Mouse (Mus musculus): ENCODE measurements around the gene H2afj. TPM values are rescaled to one million over a fixed set of nuclear protein-coding genes. Genes with fewer than 3 reads are reported as not detected.

H2afj gene
- polyA plus RNA-seq, 1 experiment, result 209 TPM

DNA sequence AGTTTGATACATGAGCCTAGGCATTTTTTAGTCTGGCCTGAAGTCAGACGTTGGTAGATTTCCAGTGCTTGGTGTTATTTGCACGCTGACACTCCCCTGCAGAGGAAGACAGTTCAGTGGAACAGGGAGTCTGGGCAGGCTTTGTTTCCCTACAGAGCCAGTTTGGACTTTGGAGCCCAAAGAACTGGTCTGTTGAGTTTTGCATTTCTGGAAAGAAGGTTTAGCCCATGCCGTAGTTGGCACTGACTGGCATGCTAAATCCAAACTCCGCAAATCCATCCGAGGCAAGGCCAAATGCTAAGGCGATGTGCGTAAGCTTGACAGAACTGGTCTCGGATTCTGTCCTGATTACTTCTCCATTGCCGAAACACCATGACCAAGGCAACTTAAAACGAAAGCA is 3.2 kb downstream of the H2afj start:
- no peaks in the 10 kb centered on the region for H3K9me3 ChIP-seq (ENCODE audit: control insufficient read depth, low read length)
- H3K36me3 ChIP-seq (ENCODE audit: control insufficient read depth), result peaks cover 70% of the 10 kb centered on the region
- TF ChIP-seq TAL1 (IDR thresholded peaks at IDR 0.05; ENCODE audit: low read length) (no peak), GATA1 (IDR thresholded peaks at IDR 0.05; ENCODE audit: low read length) (no peak)
- no peaks in the 10 kb centered on the region for H3K27me3 ChIP-seq (ENCODE audit: control insufficient read depth)
- no peak overlapping the region for H3K4me3 ChIP-seq (replicated peaks)
- peaks cover 43% of the 10 kb centered on the region for H3K4me1 ChIP-seq (ENCODE audit: control insufficient read depth)

- H3K27me3 ChIP-seq (ENCODE audit: control insufficient read depth), result no peaks in the 10 kb centered on the region
- H3K4me1 ChIP-seq (ENCODE audit: control insufficient read depth), result peaks cover 25% of the 10 kb centered on the region
- no peak overlapping the region for H3K4me3 ChIP-seq (replicated peaks)
- no peaks in the 10 kb centered on the region for H3K9me3 ChIP-seq (ENCODE audit: control insufficient read depth, low read length)
- TF ChIP-seq GATA1 (IDR thresholded peaks at IDR 0.05; ENCODE audit: low read length) (no peak), TAL1 (IDR thresholded peaks at IDR 0.05; ENCODE audit: low read length) (no peak)
- H3K36me3 ChIP-seq (ENCODE audit: control insufficient read depth), result peaks cover 86% of the 10 kb centered on the region
These were observed 5.1 kb downstream of the H2afj start for GRCm38 (mm10) chr6:136813117-136813516.

DNA sequence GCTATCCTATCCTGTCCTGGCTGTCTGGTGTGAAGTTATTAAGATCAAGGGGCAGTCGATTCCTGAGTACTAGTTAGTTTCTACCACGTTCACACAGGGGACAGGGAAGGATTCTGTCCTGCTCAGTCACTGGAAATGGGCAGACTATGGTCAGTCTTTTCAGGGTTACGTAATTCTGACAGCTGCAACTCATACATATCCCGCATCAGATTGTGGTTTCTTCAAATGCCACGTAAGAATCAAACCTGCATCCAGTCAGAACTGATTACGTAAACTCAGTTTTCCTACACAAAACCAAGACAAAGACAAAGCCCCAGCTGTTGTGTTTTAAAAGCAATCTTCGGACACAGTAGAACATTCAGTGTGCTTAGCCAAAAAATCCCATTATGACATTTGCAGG is 7.3 kb downstream of the H2afj start:
- Histone ChIP-seq H3K9me3 (ENCODE audit: control insufficient read depth, low read length) (no peaks in the 10 kb centered on the region), H3K4me3 (replicated peaks) (no peak overlapping the region), H3K4me1 (ENCODE audit: control insufficient read depth) (peaks cover 11% of the 10 kb centered on the region), H3K36me3 (ENCODE audit: control insufficient read depth) (peaks cover 99% of the 10 kb centered on the region), H3K27me3 (ENCODE audit: control insufficient read depth) (no peaks in the 10 kb centered on the region)
- TF ChIP-seq GATA1 (IDR thresholded peaks at IDR 0.05; ENCODE audit: low read length) (no peak), TAL1 (IDR thresholded peaks at IDR 0.05; ENCODE audit: low read length) (no peak)

DNA sequence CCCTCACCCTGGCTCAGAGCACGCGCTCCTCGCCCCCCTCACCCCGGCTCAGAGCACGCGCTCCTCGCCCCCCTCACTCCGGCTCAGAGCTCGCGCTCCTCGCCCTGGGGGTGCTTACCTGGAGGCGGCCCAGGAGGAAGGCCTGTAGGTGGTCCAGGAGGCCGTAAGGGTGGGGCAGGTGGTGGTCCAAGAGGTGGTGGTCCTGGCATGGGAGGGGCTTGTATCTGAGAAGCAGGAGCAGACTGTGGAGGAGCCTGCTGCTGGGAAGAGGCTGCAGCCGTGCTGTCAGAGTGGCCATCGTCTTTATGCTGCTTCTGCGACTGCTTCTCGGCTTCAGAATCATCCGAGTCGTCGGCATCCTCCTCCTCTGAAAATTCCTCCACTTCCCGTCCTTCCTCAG is 8.8 kb downstream of the H2afj start:
- no peak for TF ChIP-seq GATA1 (IDR thresholded peaks at IDR 0.05; ENCODE audit: low read length)
- no peak for TF ChIP-seq TAL1 (IDR thresholded peaks at IDR 0.05; ENCODE audit: low read length)
- H3K4me1 ChIP-seq (ENCODE audit: control insufficient read depth), result peaks cover 3% of the 10 kb centered on the region
- peaks cover 99% of the 10 kb centered on the region for H3K36me3 ChIP-seq (ENCODE audit: control insufficient read depth)
- H3K4me3 ChIP-seq (replicated peaks), result no peak overlapping the region
- H3K27me3 ChIP-seq (ENCODE audit: control insufficient read depth), result no peaks in the 10 kb centered on the region
- no peaks in the 10 kb centered on the region for H3K9me3 ChIP-seq (ENCODE audit: control insufficient read depth, low read length)

DNA sequence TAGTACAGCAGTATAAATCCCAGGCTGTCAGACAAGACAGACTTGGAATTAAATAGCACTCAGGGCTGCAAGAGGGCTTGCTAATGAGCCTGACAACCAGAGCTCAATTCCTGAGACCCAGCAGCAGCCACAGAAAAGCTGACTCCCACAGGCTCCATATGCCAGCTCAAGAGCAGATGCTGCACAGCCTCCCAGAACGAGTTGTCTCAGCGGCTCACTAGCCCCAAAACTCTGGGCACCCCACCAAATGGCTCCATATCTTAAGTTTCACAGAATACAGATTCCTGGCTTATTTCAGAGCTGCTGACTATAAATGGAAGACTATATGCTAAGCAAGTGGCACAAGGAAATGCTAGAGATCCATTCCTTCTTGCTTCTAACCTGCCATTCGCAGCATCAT is 9.5 kb downstream of the H2afj start:
- H3K4me3 ChIP-seq (replicated peaks), result no peak overlapping the region
- peaks cover 2% of the 10 kb centered on the region for H3K4me1 ChIP-seq (ENCODE audit: control insufficient read depth)
- TF ChIP-seq GATA1 (IDR thresholded peaks at IDR 0.05; ENCODE audit: low read length) (no peak), TAL1 (IDR thresholded peaks at IDR 0.05; ENCODE audit: low read length) (no peak)

GRCm38 (mm10) chr6:136820381-136820780 is 12.3 kb downstream of the H2afj start:
- Histone ChIP-seq H3K4me1 (ENCODE audit: control insufficient read depth) (peaks cover 4% of the 10 kb centered on the region; the same call in 1 of the 2 replicates), H3K36me3 (ENCODE audit: control insufficient read depth) (peaks cover 96% of the 10 kb centered on the region), H3K9me3 (ENCODE audit: control insufficient read depth, low read length) (no peaks in the 10 kb centered on the region), H3K4me3 (replicated peaks) (no peak overlapping the region), H3K27me3 (ENCODE audit: control insufficient read depth) (no peaks in the 10 kb centered on the region)
- TF ChIP-seq TAL1 (IDR thresholded peaks at IDR 0.05; ENCODE audit: low read length), result no peak
- TF ChIP-seq GATA1 (IDR thresholded peaks at IDR 0.05; ENCODE audit: low read length), result no peak

More for the DNA sequence above, 9.5 kb downstream of the H2afj start:
- Histone ChIP-seq H3K27me3 (ENCODE audit: control insufficient read depth) (no peaks in the 10 kb centered on the region), H3K36me3 (ENCODE audit: control insufficient read depth) (peaks cover 99% of the 10 kb centered on the region), H3K9me3 (ENCODE audit: control insufficient read depth, low read length) (no peaks in the 10 kb centered on the region)

GRCm38 (mm10) chr6:136821086-136821485 is 13.0 kb downstream of the H2afj start:
- no peaks in the 10 kb centered on the region for H3K27me3 ChIP-seq (ENCODE audit: control insufficient read depth)
- H3K4me3 ChIP-seq (replicated peaks), result no peak overlapping the region
- TF ChIP-seq TAL1 (IDR thresholded peaks at IDR 0.05; ENCODE audit: low read length) (no peak), GATA1 (IDR thresholded peaks at IDR 0.05; ENCODE audit: low read length) (no peak)
- peaks cover 6% of the 10 kb centered on the region for H3K4me1 ChIP-seq (ENCODE audit: control insufficient read depth)
- peaks cover 94% of the 10 kb centered on the region for H3K36me3 ChIP-seq (ENCODE audit: control insufficient read depth)
- H3K9me3 ChIP-seq (ENCODE audit: control insufficient read depth, low read length), result no peaks in the 10 kb centered on the region

DNA sequence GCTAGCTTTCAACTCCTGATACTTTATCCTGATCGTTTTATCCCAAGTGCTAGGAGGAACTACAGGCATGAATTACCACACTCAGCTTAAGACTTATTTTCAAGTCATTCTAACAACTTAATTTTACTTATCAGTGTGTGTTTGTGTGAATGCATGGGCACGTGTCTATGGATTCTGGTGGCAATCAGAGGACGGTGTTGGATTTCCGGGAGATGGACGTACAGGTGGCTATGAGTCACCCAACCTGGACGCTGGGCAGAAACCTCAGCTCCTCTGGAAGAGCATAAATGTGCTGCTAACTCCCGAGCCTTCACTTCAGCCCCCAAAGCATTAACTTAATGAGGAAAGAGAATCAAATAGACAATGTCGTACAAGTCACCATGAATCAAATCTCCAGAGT is 16.9 kb downstream of the H2afj start:
- peaks cover 24% of the 10 kb centered on the region for H3K4me1 ChIP-seq (ENCODE audit: control insufficient read depth)
- no peak for TF ChIP-seq TAL1 (IDR thresholded peaks at IDR 0.05; ENCODE audit: low read length)
- no peak for TF ChIP-seq GATA1 (IDR thresholded peaks at IDR 0.05; ENCODE audit: low read length)
- H3K27me3 ChIP-seq (ENCODE audit: control insufficient read depth), result no peaks in the 10 kb centered on the region
- H3K9me3 ChIP-seq (ENCODE audit: control insufficient read depth, low read length), result no peaks in the 10 kb centered on the region
- H3K4me3 ChIP-seq (replicated peaks), result no peak overlapping the region
- peaks cover 57% of the 10 kb centered on the region for H3K36me3 ChIP-seq (ENCODE audit: control insufficient read depth)

DNA sequence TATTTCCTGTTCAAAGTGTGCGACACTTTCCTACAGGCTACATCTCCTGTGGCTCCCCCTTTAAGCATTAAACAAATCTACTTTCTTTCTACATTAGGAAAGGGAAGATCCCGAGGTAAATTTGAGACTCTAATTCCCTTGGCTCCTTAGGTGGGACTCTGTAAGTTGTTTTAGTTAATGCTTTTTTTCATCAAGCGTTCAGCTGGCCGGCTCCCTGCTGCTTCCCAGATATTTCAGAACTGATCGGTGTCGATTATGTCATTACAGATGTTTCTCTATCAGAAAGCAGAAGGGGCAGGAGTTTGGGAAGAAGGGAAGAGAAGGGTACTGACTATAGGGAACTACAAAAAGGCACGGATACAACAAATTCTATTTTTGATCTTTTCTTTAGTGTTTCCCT is 19.1 kb downstream of the H2afj start:
- peaks cover 13% of the 10 kb centered on the region for H3K27me3 ChIP-seq (ENCODE audit: control insufficient read depth)
- no peaks in the 10 kb centered on the region for H3K9me3 ChIP-seq (ENCODE audit: control insufficient read depth, low read length)
- peaks cover 22% of the 10 kb centered on the region for H3K4me1 ChIP-seq (ENCODE audit: control insufficient read depth)
- H3K36me3 ChIP-seq (ENCODE audit: control insufficient read depth), result peaks cover 36% of the 10 kb centered on the region
- peak overlapping the region; percentile 91 for H3K4me3 ChIP-seq (replicated peaks)
- TF ChIP-seq TAL1 (IDR thresholded peaks at IDR 0.05; ENCODE audit: low read length) (no peak), GATA1 (IDR thresholded peaks at IDR 0.05; ENCODE audit: low read length) (no peak)

DNA sequence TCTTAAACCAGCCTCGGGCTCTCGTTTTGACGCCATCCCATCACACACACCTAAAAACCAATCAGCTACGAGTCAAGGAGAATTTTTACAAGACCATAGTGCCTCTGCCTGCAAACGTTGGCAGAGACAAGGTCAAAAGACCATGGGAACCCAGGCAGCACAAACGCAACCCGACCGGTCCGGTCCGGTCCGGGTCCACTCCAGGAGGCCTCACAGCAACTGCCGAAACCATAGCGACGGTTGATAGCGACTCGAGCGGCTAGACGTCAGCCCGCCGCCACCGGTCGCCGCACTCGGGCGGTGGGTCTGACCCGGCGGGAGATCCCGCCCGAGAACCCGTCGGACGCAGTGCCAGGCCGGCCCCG is 19.5 kb downstream of the H2afj start, which contains the start of gene BC049715:
TSS of gene BC049715 (plus strand) at position 111 of the 365 bp plus-strand sequence.
- peaks cover 32% of the 10 kb centered on the region for H3K36me3 ChIP-seq (ENCODE audit: control insufficient read depth)
- peaks cover 22% of the 10 kb centered on the region for H3K4me1 ChIP-seq (ENCODE audit: control insufficient read depth)
- no peak for TF ChIP-seq TAL1 (IDR thresholded peaks at IDR 0.05; ENCODE audit: low read length)
- TF ChIP-seq GATA1 (IDR thresholded peaks at IDR 0.05; ENCODE audit: low read length), result no peak
- H3K4me3 ChIP-seq (replicated peaks), result peak within 1 kb of the TSS; percentile 91
- H3K27me3 ChIP-seq (ENCODE audit: control insufficient read depth), result peaks cover 17% of the 10 kb centered on the region
- no peaks in the 10 kb centered on the region for H3K9me3 ChIP-seq (ENCODE audit: control insufficient read depth, low read length)

All from erythroblast, embryonic 14.5 days (primary cell).